Mouse (Mus musculus) kidney, embryonic 15.5 days (tissue): Measurements from ENCODE around the gene Commd3. TPM values are rescaled to one million over a fixed set of nuclear protein-coding genes. Genes with fewer than 3 reads are reported as not detected.

ENCODE experiments used
- ATAC-seq: fragments of 200-750 bp; cut with Nextera tagmentation; replicated peaks from 2 replicates; pipeline ENCODE4 v1.8.0; 2017; ENCODE audit warnings: moderate TSS enrichment; ENCODE audit not compliant: low FRiP score
- H3K27ac ChIP-seq: fragments of 300-500 bp; sonication (generic); 2 replicates; pipeline ENCODE4 v1.5.1; 2015; ENCODE audit warnings: mild to moderate bottlenecking, inconsistent platforms
- H3K27me3 ChIP-seq: fragments of 300-500 bp; sonication (generic); 2 replicates; pipeline ENCODE4 v1.6.1; 2015; ENCODE audit warnings: inconsistent platforms
- H3K36me3 ChIP-seq: fragments of 300-500 bp; sonication (generic); 2 replicates; pipeline ENCODE4 v1.6.1; 2015; ENCODE audit warnings: inconsistent platforms
- H3K4me1 ChIP-seq: fragments of 300-500 bp; sonication (generic); 2 replicates; pipeline ENCODE4 v1.6.1; 2015; ENCODE audit warnings: inconsistent platforms
- H3K4me2 ChIP-seq: fragments of 300-500 bp; sonication (generic); 2 replicates; pipeline ENCODE4 v1.6.1; 2015; ENCODE audit warnings: moderate library complexity, mild to moderate bottlenecking, inconsistent platforms
- H3K4me3 ChIP-seq: fragments of 300-500 bp; sonication (generic); replicated peaks from 2 replicates; pipeline ENCODE4 v1.5.1; 2015; ENCODE audit warnings: mild to moderate bottlenecking, inconsistent platforms
- H3K9ac ChIP-seq: fragments of 300-500 bp; sonication (generic); 2 replicates; pipeline ENCODE4 v1.6.1; 2015; ENCODE audit warnings: mild to moderate bottlenecking, inconsistent platforms
- H3K9me3 ChIP-seq: fragments of 300-500 bp; sonication (generic); replicated peaks from 2 replicates; pipeline ENCODE4 v1.6.1; 2016; ENCODE audit warnings: inconsistent platforms
- WGBS: fragments of 180-500 bp; shearing (Covaris S2); methylation state at CpG from one replicate; pipeline ENCODE4 v1.1.7; 2015; ENCODE audit warnings: mixed read lengths; 5-methylcytosine and 5-hydroxymethylcytosine counted together
- polyA plus RNA-seq: library from polyadenylated mRNA; unstranded; fragments of >200 nt; fragmentation: Nextera tagmentation; extraction: Ambion mirVana; gene quantifications from 2 replicates; pipeline ENCODE4 v1.2.1, GENCODE M21; 2015

Gene Commd3
- polyA plus RNA-seq, 1 experiment from 2014 or later = 205 TPM

- Histone ChIP-seq H3K4me1 (peaks cover 39% of the 10 kb centered on the region), H3K4me2 (peak overlapping the region; percentile 82), H3K9ac (peak overlapping the region; percentile 85), H3K4me3 (peak overlapping the region; percentile 85), H3K36me3 (no peaks in the 10 kb centered on the region), H3K27ac (peak overlapping the region; percentile 95), H3K9me3 (no peaks in the 10 kb centered on the region), H3K27me3 (peaks cover 22% of the 10 kb centered on the region)
- under 1% methylated on average over 41 of the region's 64 CpGs for WGBS
- peak; percentile 90 for ATAC-seq
These were observed 4.3 kb downstream of the Commd3 start for GRCm38 (mm10) chr2:18676457-18676935.

DNA sequence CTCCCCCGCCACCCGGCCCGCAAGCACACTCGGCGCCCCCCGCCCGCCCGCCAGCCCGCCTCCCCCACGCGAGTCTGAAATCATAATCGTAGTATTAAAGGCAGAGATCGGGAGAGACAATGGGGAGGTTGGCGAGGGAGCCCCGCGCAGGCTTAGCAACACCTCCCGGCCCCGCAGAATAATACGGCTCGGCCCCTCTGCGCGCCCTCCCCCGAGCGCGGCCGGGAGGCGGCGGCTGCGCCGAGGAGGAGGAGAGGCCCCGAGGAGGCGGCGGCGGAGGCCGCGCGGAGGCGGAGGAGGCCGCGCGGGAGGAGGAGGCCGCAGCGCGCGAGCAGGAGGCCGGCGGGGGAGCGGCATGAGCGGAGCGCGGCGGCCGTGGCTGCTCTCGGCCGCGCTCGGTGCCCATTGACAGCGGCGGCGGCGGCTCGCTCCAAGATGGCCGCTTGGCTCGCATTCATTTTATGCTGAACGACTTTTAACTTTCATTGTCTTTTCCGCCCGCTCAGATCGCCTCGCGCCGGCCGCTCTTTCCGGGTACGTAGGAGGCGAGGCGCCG lies 4.8 kb downstream of the Commd3 start, which contains the start of gene Bmi1:
Gene Bmi1 (plus strand): TSS at position 83 of the 556 bp plus-strand sequence.
- WGBS = 0% methylated on average over 58 of the region's 77 CpGs
- ATAC-seq = peak; percentile 70
- peak within 1 kb of the TSS; percentile 85 for H3K9ac ChIP-seq

DNA sequence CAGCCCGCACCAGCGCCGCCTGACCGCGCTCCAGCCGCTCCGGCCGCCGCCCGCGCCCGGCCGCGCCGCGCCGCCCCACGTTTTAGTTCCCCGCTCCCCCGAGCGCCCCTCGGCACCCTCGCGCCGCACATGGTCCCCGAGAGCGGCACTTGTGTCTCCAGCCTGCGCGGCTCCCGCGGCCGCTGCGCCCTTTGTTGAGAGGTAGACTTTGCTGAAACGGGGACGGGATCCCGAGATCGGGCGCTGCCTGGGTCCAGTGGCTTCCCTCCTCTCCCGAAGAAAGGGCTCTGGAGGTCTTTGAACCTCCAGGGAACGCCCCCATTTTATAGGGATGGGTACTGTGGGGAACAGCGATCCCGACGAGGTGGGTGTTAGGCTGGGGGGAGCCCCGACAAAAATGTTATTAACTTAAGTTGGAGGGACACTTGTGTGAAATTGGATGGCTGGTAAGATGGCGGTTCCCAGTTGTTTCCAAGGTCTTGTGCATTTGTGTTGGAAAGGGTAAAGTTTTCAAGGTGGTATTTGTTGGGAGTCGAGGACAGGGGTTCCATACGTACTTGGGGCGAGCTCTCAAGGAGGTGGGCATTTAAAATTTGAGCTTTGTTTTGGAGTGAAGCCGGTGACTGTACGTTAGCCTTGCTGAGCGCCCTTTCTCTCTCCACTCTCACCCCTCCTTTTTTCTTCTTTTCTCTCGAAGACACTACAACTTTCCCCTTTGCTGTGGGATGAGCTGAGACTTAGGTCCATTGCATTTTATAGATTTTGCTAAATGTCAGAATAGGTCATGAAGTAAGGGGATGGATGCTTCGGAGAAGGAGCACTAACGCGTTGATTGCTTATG lies 5.7 kb downstream of the Commd3 start:
- peak overlapping the region; percentile 95; the same call in 1 of the 2 replicates for H3K27ac ChIP-seq
- peak; percentile 5; the same call in 1 of the 2 replicates for ATAC-seq
- WGBS = under 1% methylated on average over 50 of the region's 55 CpGs

More for the DNA sequence above, 4.8 kb downstream of the Commd3 start, which contains the start of gene Bmi1:
- Histone ChIP-seq H3K4me2 (peak within 1 kb of the TSS; percentile 82), H3K4me1 (peaks cover 39% of the 10 kb centered on the region), H3K36me3 (0 out of 2 replicates have a peak, but pooled peaks cover 2% of the 10 kb centered on the region), H3K9me3 (no peaks in the 10 kb centered on the region), H3K27ac (peak within 1 kb of the TSS; percentile 95), H3K27me3 (peaks cover 22% of the 10 kb centered on the region), H3K4me3 (peak within 1 kb of the TSS; percentile 85)

DNA sequence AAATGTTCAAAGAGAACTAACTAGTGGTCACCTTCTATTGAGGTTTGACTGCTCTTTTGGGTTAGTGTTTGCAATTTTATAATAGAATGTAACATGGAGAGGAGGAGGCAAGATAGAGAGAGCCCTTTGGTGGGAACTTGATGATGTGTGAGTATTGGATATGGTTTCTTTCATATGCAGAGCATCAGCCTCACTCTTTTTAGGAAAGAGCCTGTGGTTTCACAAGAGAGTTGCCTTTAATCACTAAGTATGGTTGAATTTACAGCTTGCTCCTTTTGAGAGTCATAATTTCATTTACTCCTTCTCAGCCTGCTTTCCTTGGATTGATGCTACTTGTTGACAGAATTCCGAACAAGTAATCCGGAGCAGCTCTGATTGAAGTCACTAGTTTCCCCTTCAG lies 7.5 kb downstream of the Commd3 start:
- ATAC-seq = no peak
- Histone ChIP-seq H3K9me3 (no peaks in the 10 kb centered on the region), H3K9ac (no peak overlapping the region), H3K4me2 (no peak overlapping the region), H3K27me3 (peaks cover 33% of the 10 kb centered on the region), H3K36me3 (peaks cover 20% of the 10 kb centered on the region), H3K27ac (no peak overlapping the region), H3K4me1 (peaks cover 29% of the 10 kb centered on the region), H3K4me3 (no peak overlapping the region; the same call in 1 of the 2 replicates)
- 56% methylated on average over 2 of the region's 2 CpGs for WGBS

More for the DNA sequence above, 5.7 kb downstream of the Commd3 start:
- Histone ChIP-seq H3K9ac (peak overlapping the region; percentile 85), H3K4me1 (peaks cover 39% of the 10 kb centered on the region), H3K4me3 (peak overlapping the region; percentile 85), H3K27me3 (peaks cover 25% of the 10 kb centered on the region), H3K9me3 (no peaks in the 10 kb centered on the region), H3K36me3 (peaks cover 7% of the 10 kb centered on the region), H3K4me2 (peak overlapping the region; percentile 82)

DNA sequence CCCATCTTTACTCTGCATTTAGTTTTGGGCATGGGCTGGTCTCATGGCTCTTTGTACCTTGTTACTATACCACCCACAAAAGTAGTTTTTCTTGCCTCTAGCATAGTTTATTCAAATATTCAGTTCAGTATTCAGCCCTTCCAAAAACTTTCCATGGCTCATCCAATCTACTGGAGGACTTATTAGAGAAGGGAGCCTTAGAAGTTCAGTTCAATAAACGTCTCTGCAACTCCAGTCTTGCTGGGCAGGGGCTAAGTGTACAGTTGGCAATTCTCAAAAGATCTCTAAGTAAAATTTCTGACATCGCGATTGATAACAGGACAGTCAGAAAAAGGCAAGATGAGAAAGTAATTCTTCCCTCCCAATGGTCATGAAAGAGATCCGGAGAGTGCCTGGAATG lies 8.3 kb downstream of the Commd3 start:
- Histone ChIP-seq H3K36me3 (peaks cover 20% of the 10 kb centered on the region), H3K27me3 (peaks cover 33% of the 10 kb centered on the region), H3K4me2 (peak overlapping the region; percentile 78), H3K9me3 (no peaks in the 10 kb centered on the region), H3K9ac (peak overlapping the region; percentile 29; the same call in 1 of the 2 replicates), H3K27ac (no peak overlapping the region), H3K4me3 (peak overlapping the region; percentile 44), H3K4me1 (peaks cover 29% of the 10 kb centered on the region)
- under 1% methylated on average over 4 of the region's 4 CpGs for WGBS
- no peak for ATAC-seq

DNA sequence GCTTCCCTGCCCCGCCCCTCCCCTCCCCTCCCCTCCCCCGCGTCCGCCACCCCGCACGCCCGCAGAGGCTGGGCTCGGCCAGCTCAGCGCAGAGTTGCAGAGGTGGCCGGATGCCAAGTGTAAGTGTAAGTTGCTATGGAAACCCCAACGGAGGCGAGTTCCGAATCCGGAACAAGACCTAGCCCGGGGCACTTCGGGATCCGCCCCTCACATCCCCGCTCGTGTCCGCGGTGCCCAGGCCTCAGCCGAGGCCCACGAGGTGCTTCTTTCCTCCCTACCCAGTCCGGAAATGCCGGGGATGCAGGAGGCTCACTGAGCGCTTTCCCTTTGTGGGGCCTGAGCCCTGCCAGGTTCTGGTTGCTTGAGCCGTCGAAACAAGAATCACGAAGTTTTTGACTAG lies 8.8 kb downstream of the Commd3 start:
- Histone ChIP-seq H3K27me3 (peaks cover 32% of the 10 kb centered on the region), H3K4me1 (peaks cover 24% of the 10 kb centered on the region), H3K4me2 (peak overlapping the region; percentile 78), H3K9me3 (no peaks in the 10 kb centered on the region), H3K4me3 (peak overlapping the region; percentile 44), H3K9ac (peak overlapping the region; percentile 29; the same call in 1 of the 2 replicates), H3K36me3 (peaks cover 20% of the 10 kb centered on the region), H3K27ac (no peak overlapping the region)
- ATAC-seq = peak; percentile 18; the same call in 1 of the 2 replicates
- 2% methylated on average over 29 of the region's 29 CpGs for WGBS

- Histone ChIP-seq H3K4me3 (no peak overlapping the region), H3K36me3 (peaks cover 20% of the 10 kb centered on the region), H3K4me1 (peaks cover 21% of the 10 kb centered on the region), H3K27me3 (peaks cover 58% of the 10 kb centered on the region), H3K27ac (no peak overlapping the region), H3K4me2 (no peak overlapping the region), H3K9ac (no peak overlapping the region), H3K9me3 (no peaks in the 10 kb centered on the region)
- no peak for ATAC-seq
- 74% methylated on average over 5 of the region's 5 CpGs for WGBS
These were observed 11.9 kb downstream of the Commd3 start for GRCm38 (mm10) chr2:18684062-18684461.

DNA sequence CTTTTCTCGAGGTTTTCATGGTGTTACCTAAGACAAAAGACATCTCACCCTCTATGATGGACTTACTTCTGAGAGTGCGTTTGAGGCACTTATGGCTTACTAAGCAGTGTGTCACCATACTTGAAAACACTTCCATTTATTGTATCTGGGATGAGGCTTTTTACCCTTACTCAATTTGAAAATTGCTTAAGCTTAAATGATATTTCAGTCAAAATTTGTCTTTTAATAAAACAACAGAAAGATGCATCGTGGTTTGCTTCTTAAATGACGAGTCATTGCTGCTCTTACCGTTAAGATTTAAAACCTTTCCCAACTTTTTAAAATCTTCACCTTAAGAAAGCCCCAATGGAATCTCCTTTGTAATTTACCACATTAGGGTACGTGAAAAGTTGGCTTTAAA lies 14.2 kb downstream of the Commd3 start:
- WGBS = 57% methylated on average over 6 of the region's 6 CpGs
- Histone ChIP-seq H3K9me3 (no peaks in the 10 kb centered on the region), H3K27ac (no peak overlapping the region), H3K27me3 (peaks cover 66% of the 10 kb centered on the region), H3K4me1 (peaks cover 20% of the 10 kb centered on the region), H3K36me3 (peaks cover 20% of the 10 kb centered on the region), H3K4me3 (no peak overlapping the region), H3K4me2 (no peak overlapping the region), H3K9ac (no peak overlapping the region)
- ATAC-seq = no peak

- WGBS = 37% methylated on average over 8 of the region's 8 CpGs
- Histone ChIP-seq H3K27ac (no peak overlapping the region), H3K4me3 (no peak overlapping the region), H3K4me2 (no peak overlapping the region), H3K36me3 (peaks cover 17% of the 10 kb centered on the region), H3K4me1 (peaks cover 20% of the 10 kb centered on the region), H3K27me3 (peaks cover 69% of the 10 kb centered on the region), H3K9ac (no peak overlapping the region), H3K9me3 (no peaks in the 10 kb centered on the region)
- ATAC-seq = no peak
These were observed 14.8 kb downstream of the Commd3 start for GRCm38 (mm10) chr2:18686826-18687519.

- Histone ChIP-seq H3K27ac (no peak overlapping the region), H3K4me1 (peaks cover 20% of the 10 kb centered on the region), H3K4me2 (no peak overlapping the region), H3K4me3 (no peak overlapping the region), H3K27me3 (peaks cover 73% of the 10 kb centered on the region), H3K9me3 (no peaks in the 10 kb centered on the region), H3K36me3 (peaks cover 14% of the 10 kb centered on the region), H3K9ac (no peak overlapping the region)
- WGBS = 6% methylated on average over 9 of the region's 9 CpGs
- ATAC-seq = no peak
These were observed 15.5 kb downstream of the Commd3 start for GRCm38 (mm10) chr2:18687671-18688170.

DNA sequence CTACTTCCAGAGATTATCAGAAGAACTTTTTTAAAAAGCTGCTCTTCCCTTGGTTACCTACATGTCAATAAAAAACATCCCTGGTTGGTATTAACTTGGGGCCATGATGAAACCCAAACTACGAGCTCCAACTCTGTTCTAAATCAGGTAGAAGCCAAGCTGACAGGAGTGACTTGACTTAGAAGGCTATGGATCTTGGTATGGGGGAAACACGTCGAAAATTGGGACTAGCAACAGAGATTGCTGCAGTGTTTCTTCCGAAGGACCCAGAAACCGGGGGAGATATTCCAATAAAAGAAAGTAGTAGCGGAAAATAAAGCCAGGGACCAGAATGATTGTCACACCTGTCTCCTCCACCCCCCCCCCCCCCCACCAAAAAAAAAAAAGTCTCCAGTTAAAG lies 16.1 kb downstream of the Commd3 start:
- peak overlapping the region; percentile 50 for H3K4me3 ChIP-seq
- no peaks in the 10 kb centered on the region for H3K9me3 ChIP-seq
- peak overlapping the region; percentile 81 for H3K4me2 ChIP-seq
- WGBS = 10% methylated on average over 6 of the region's 6 CpGs
- no peak for ATAC-seq
- H3K36me3 ChIP-seq = peaks cover 9% of the 10 kb centered on the region
- H3K9ac ChIP-seq = no peak overlapping the region
- H3K4me1 ChIP-seq = peaks cover 20% of the 10 kb centered on the region
- H3K27ac ChIP-seq = no peak overlapping the region
- H3K27me3 ChIP-seq = peaks cover 78% of the 10 kb centered on the region
